Mouse (Mus musculus) layer of hippocampus, postnatal 25 days (tissue): ENCODE results near the gene Usp24. TPM values are rescaled to one million over a fixed set of nuclear protein-coding genes. Genes with fewer than 3 reads are reported as not detected.
A peak's percentile ranks its signal among the peaks of the same experiment; 100 is the strongest.

Experiments
- DNase-seq, 2 experiments: peaks; one replicate each; pipeline ENCODE4 v3.0.0; 2022; ENCODE audit warnings: mixed read lengths in 2 of 2, low spot score in 1 of 2; ENCODE audit errors: extremely low spot score in 1 of 2
- total RNA-seq, 2 experiments: library from RNA; stranded (reverse); gene quantifications; 2 replicates each; pipeline ENCODE4 v1.2.3; 2021

Gene Usp24
- total RNA-seq, 2 experiments from 2014 or later = 35.2 to 42.8 TPM

DNA sequence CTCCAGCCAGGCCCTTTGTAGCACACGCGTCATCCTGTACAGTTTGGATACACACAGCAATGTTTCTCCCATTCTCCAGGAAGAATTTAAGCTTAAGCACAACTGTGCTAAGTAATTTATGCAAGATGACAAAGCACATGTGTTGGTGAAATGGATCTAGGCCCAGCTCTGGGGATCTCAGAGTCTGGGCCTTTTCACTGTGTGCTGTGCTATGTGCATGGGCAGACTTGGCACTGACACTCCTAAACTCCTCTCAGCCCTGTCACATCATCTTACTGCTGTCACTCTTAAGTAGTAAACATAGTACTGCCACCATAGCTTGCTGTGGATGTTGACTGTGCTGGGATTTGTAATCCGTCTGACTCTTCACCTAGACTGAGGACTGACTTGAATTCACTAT lies 106.6 kb downstream of the Usp24 start:
- DNase-seq = no peak

DNA sequence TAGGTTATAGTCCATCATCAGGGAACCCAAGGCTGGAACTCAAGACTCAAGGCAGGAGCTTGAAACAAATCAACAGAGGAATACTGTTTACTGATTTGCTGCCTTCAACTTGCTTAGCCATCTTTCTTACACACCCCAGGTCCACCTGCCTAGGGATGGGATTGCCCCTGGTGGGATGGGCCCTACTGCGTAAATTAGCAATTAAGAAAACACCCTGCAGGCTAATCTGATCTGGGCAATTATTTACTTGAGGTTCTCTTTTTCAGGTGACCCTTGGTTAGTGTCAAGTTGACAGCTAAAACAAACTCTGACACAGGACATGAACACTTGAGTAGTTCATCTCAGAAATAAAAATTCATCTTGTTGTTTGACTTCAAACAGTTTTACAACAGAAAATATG lies 108.5 kb downstream of the Usp24 start:
- no peak for DNase-seq

DNA sequence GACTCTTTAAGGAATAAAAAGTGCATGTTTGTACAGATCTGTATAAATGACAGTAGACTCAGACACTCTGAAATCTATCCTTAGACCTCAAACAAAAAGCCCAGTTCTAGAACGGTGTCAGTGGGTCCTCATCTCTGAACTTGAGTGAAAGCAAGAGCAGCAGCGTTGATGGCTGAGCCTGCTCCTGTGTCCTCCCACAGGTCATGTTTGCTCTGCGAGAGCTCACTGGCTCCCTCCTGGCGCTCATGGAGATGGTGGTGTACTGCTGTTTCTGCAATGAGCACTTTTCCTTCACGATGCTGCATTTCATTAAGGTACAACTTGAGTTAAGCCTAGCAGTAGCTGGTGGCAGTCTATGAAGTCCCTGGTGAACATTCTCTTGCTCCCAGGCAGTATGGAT lies 110.3 kb downstream of the Usp24 start:
- no peak for DNase-seq

DNA sequence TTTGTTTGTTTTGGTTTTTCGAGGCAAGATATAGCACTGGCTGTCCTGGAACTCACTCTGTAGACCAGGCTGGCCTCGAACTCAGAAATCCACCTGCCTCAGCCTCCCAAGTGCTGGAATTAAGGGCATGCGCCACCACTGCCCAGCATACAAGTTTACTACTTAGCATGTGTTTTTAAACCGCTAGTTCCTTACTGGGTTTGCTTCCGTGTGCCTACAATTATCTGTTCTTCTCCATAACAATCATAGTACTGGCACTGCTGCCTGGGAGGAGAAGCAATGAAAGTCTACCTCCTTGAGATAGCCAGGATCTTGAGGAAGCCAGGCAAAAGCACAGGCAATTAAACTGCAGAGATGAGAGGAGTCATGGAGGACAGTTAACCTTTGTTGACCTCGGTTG lies 112.6 kb downstream of the Usp24 start:
- no peak for DNase-seq

DNA sequence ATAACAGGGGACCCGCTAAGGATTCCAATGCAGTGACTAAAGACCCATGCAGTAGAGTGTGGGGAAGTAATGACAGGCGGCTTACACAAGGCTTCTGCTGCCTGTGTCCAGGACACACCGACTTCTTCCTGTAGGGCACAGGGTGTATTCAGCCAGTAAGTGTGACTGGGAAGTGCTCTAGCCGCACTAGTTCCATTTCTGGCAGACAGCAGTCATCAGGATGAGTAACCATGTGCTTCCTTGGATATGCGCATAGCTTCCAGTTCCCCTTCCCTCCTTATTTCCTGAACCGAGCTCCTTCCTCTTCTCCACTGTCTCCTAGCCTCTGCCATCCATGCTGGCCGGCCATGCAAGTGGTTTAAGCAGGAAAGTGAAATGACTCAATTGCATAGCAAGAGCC lies 113.1 kb downstream of the Usp24 start:
- no peak for DNase-seq

DNA sequence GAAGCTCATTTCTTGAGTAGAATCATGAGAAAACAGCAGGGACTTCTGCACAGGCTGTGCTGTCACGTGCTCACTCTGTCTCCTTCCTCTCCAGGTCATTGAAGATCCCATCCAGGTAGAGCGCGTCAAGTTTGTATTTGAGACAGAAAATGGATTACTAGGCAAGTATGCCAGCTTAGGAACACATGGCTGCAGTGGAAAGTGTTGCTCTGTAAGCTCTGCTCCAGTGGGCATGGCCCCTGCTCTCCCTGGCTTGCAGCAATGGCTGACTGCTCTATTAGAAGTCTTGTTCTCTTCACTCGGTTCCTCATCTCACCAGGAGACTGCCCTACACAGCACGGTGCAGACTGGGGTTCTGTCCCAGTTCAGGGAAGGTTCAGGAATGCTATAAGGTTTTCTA lies 114.4 kb downstream of the Usp24 start:
- no peak for DNase-seq

DNA sequence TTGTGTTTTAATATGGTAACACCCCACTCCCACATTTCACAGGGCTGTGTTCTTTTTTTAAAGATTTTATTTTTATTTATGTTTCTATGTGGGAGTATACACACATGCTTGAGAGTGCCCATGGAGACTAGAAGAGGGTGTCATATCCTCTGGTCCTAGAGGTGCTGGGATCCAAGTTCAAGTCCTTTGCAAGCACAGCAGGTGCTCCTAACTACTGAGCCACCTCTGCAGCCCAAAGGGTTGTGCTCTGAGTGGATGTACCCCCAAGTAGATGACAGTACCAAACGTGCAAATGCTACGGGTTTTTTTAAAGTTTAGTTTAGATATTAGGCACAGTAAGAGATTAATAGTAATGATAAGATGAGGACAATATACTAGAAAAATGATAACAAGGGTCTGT lies 119.4 kb downstream of the Usp24 start:
- no peak for DNase-seq

DNA sequence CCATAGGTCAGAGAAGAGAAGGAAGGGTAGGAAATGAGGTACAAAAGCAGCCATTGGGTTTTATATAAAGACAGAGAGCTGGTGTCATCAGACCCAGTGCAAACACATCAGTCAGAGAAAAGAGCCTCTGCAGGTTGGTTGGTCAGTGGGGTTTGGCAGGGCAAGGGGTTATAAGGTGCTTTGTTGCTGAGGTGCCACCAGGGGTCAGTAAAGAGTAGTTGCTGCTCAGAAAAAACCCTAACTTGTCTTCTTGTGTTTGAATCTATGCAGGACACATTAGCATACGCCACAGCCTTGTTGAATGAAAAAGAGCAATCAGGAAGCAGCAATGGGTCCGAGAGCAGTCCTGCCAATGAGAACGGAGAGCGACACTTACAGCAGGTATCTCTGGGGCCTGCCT lies 120.5 kb downstream of the Usp24 start:
- DNase-seq = no peak

DNA sequence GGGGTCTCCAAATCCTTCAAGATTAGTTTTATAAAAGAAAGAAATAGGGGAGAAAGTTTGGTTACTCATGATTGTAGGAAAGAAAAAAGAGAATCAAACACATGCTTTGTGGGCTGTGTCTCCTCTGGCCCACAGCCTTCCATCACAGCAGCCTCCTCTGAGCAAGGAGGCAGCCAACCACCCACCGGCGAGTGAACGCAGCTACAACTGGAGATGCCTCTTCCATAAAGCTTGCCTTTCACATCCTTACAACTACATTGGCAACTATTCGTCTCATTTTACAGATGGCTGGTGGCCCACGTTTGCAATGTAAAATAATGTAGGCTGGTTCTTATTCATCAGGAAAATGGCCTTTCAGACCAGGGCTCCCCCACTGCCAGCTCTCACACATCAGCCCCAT lies 121.2 kb downstream of the Usp24 start:
- DNase-seq = no peak

DNA sequence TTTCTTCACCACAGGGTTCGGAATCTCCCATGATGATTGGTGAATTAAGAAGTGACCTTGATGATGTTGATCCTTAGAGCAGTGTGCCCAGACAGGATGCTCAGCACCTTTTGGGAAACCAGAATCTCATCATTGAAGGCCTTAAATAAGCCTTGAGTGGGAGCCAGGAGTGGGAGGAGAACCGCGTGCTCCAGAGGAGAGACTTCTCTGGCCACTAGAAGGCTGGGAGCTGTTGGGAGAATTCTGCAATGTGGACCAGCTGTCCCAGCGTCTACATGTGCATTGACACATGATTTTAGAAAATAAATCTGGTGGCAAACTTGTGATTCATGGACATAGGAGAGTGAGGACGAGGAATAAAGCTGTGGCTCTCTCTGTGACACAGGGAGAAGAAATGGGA lies 122.8 kb downstream of the Usp24 start:
- no peak for DNase-seq

DNA sequence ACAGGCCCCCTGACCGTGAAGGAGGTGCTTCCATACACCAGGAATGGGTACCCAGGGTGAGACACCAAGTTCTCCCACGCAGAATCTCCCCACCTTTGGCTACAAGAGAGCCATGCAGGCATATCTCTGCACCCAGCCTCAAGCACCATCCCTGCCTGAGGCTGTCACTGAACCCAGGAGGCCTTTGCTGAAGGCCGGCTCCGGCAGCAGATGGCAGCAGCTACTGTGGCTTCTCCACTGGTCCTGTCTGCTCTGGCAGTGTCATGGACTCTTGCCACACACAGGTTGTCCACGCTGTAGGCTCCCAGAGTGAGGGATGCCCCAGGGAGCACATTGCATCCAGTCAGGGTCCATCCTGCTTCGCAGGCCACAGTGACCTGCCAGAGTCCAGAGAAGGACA lies 127.2 kb downstream of the Usp24 start:
- DNase-seq = no peak

DNA sequence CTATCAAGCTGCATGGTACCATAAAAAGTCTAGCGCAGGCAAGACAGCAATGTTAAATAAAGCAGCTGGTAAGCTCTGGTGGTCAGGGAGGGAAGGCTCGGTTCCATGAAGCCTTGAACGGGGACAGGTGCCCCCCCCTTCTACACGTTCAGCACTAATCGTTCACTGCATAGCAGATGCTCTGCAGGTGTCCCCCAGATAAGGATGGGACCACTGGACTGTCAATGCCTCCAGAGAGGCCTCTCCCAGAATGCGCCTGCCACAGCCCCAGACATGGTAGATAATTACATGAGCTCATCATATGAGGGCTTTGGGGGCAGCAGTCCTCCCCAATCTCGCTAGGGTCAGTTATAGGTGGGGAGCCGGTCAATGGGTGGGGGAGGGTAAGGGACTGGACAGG lies 133.3 kb downstream of the Usp24 start:
- DNase-seq = no peak

DNA sequence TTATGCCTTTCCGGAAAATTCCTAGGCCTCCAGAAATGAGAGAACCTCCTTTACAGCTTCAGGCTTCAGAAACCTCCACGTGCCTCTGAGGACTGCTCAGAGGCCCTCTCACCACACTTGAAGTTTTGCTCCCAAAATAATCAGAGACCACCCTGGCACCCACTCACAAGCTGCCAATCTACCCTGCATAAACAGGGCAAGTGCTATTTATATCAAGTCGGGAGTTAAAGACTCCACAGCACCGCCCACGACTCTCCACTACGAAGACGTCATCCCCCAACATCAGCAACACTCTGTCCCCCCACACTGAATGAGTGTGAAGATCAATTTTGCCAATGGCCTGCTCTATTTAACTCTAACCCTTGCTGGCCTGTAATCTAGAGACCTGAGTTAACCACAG lies 136.4 kb downstream of the Usp24 start:
- DNase-seq = no peak

DNA sequence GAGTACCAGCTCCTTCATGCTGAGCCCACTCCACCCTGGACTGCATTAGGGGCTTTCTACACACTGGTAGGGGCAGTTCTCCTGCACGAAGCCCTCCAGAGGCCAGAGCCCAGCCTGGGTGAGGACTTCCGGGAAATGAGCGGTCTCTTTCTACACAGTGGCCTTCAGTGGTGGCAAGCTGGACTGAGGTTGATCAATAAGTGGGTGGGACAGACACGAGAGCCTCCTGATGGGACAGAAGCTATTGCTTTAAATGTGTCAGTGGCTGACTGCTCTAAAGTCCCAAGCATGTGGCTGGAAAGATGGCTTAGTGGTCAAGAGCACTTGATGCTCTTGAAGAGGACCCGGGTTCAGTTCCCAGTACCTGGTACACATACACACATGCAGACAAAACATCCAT lies 137.1 kb downstream of the Usp24 start:
- DNase-seq = no peak

DNA sequence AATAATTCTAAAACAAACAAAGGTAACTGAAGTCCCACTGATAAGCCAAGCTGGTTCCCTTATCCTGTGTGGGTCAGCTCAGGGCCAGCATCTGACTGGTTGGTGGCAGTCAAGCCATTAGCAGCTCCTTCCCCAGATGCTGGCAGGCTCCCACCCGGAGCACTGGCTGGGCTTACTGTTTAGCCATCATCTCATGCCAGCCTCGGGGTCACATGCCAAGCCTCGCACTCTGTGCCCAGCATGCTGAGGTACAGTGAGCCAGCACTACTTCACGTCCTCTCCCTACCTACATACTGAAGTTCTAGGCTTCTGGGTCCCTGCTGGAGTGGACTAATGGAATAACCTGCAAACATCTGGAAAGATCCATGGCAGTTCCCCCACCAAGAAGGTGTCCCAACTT lies 137.5 kb downstream of the Usp24 start:
- no peak for DNase-seq

DNA sequence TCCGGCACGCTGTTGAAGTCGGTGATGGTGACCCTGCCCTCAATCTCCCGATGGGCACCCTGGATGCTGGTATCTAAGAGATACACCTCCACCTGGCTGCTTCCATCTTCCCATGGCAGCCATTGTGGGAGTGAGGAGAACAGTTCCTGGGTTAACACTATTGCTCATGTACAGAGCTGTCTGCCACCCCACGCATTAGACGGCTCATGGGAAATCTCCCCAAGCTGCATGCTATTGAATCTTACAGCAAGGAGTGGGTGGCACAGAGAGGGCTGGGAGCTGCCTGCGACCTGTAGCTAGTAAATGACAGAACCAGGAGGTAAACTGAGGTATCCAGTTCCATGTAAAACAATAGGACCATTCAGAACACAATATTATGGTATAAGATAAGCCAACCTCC lies 138.5 kb downstream of the Usp24 start:
- DNase-seq = no peak

DNA sequence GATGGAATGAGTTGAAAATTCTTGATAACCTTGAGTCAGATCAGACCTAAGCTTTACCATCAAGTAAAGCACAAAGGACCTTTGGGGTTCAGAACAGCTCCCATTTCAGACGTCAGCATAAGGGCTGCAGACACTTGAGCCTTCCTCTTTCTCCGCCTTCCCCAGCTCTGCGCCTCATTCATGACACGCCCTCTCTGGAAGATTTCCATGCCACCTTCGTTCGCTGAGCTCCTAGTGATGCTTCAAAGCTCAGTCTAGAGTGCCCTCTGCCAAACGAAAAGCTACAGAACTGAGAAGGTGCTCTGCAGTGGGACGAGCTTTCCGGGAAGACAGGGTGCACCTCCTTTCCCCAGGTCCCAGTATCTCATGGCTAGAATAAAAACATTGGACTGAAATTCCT lies 146.0 kb downstream of the Usp24 start:
- no peak for DNase-seq

DNA sequence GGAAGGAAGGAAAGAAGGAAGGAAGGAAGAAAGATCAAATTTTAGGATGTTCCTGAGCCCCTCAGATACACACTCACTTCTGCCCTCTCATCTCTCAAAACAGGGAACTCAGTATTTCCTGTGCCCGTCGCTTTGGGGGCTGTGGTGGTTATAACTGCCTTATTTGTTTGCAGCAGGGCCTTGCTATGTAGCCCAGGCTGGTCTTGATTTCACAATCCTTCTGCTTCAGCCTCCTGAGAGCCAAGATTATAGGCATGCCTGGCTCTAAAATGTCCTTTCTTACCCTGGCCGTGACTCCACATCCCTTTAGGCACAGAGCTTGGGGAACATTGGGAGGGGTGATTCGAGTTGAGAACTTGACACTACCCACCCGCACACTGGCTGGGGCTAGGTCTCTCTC lies 146.5 kb downstream of the Usp24 start:
- DNase-seq = no peak

DNA sequence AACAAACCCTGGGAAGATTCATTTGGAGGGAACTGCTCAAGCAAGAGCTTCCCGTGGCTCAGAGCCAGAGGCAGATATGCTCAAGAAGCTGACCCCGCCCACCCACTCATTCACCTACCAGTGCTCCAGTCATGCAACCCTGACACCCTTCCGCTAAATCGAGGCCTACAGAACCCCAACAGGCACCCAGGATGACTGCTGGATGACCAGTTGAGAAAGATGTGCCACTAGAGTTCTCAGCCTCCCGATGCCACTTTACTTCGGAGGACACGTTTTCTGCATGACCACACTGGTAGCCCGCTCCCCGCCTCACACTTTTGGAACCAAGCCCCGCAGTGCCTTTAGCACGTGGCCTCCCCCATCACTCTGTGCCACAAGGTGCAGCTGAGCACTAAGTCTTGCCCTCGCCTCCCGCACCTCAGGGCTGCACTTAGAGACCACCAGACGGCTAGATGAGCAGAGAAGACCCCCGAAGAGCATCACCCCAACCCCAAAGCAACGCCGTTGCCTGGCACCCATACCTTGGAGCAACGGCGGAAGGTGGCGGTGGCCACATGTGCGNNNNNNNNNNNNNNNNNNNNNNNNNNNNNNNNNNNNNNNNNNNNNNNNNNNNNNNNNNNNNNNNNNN lies 147.3 kb downstream of the Usp24 start:
- DNase-seq = no peak

DNA sequence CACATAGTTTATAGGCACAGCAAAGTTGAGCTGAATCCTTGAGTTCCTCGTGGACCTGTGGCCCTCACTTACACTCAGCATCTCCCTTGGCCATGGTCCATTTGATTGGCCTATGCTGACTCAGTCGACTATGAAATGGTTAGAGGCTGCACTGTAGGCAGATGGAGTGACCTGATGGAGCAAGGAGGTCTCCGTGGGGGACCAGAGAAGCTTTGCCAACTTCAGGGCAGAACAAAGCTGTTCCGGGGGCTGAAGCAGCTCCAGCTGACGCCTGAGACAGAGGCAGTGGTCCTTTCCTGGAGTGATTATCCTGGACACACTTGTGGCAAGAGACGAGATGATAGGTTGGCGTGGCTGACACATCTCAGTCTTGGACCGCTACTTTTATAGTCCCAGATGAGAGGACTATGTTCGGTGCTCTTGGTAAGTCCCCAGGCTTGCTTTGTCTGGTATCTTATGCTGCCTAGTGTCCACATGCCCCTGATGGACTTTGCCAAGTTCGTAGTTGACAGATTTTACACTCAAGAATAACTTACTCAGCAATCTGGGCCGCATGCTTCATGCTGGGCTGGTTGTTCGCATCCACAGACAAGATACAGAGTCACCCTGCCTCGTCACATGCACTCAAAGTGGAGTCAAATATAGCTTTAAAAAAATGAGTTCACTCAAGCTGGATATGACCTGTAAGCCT lies 151.6 kb downstream of the Usp24 start:
- DNase-seq = no peak

DNA sequence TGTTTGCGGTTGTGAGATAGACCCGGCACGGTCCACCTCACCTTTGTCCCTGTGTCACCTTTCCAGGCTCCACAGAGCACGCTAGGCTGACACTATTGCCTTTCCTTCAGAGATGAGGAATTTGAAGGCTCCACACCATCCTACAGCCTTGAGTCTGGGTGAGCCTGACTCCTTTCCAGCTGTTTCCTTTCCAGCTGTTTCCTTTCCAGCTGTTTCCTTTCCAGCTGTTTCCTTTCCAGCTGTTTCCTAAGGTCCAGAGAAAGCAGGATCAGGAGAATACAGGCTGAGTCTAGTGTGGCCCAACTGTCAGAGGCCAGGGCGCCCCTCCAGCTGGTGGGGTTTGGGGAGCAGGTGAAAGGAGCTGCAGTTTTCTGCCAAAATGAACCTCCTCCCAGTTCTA lies 154.9 kb downstream of the Usp24 start:
- no peak for DNase-seq

DNA sequence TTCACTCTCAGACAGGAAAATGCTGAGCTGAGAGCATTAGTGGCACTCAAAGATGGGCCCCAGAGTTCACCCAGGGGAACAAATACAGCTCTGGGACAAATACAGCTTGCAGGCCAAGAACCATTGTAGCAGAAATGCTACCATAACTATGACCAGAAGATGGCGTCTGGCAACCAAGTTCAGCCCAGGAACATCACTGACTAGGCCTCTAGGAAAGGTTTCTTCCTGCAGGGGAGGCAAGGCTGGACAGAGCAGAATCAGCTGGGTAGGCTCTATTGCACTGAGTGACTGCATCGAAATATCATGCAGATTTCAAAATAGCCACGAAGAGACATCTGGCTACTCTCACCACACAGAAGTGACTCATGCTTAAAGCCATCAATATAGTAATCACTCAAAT lies 156.3 kb downstream of the Usp24 start:
- peak; percentile 38 to 55 for DNase-seq

DNA sequence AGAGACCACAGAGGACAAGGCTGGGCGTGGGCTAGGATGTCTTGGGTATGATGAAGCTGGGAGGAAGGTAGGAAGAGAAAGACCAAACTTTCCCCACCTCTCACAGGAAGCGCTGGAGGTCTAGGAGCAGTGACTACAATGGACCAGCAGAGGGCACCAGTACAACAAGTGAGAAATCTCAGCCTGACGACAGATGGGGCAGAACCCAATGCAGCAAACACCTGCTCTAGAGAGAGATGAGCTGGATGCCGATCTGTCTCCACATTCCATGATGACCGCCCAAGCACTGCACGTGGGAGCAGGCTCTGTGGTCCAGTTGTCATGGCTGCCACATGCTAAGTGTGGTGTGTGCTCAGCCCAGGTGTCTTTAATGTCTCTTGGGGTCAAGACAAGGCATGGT lies 158.2 kb downstream of the Usp24 start:
- DNase-seq = peak; percentile 31 to 60
